Mouse (Mus musculus): ENCODE measurements around the gene Commd2.

Commd2 gene

GRCm38 (mm10) chr3:57651231-57651864 is at the start of gene Commd2:
Gene Commd2 (minus strand): TSS chr3:57651715.
- DNase-seq = peak; percentile 70 to 89

GRCm38 (mm10) chr3:57696779-57697178 is 45.3 kb upstream of the Commd2 start:
- DNase-seq = no peak

GRCm38 (mm10) chr3:57696249-57696648 is 44.7 kb upstream of the Commd2 start:
- no peak for DNase-seq

GRCm38 (mm10) chr3:57692719-57693118 is 41.2 kb upstream of the Commd2 start, which contains the start of gene Ankub1:
Gene Ankub1 (minus strand): TSS chr3:57692799.
- no peak for DNase-seq

- no peak for DNase-seq
Observed at GRCm38 (mm10) chr3:57691772-57692171, 40.3 kb upstream of the Commd2 start.

- DNase-seq = no peak
Observed at GRCm38 (mm10) chr3:57677786-57678185, 26.3 kb upstream of the Commd2 start.

GRCm38 (mm10) chr3:57674075-57674474 is 22.6 kb upstream of the Commd2 start:
- DNase-seq = no peak

GRCm38 (mm10) chr3:57673586-57673985 is 22.1 kb upstream of the Commd2 start:
- peak; percentile 56 to 62 for DNase-seq

- DNase-seq = peak in 1 of 2 experiments; percentile 54
Observed at GRCm38 (mm10) chr3:57667054-57667723, 15.7 kb upstream of the Commd2 start.

- no peak for DNase-seq
Observed at GRCm38 (mm10) chr3:57665880-57666279, 14.4 kb upstream of the Commd2 start.

GRCm38 (mm10) chr3:57664682-57665081 is 13.2 kb upstream of the Commd2 start:
- DNase-seq = no peak

GRCm38 (mm10) chr3:57663731-57664130 is 12.2 kb upstream of the Commd2 start:
- DNase-seq = peak in 1 of 2 experiments; percentile 27

- no peak for DNase-seq
Observed at GRCm38 (mm10) chr3:57658608-57659007, 7.1 kb upstream of the Commd2 start.

- no peak for DNase-seq
Observed at GRCm38 (mm10) chr3:57653646-57654045, 2.1 kb upstream of the Commd2 start.

- no peak for DNase-seq
Observed at GRCm38 (mm10) chr3:57652485-57652884, 970 bp upstream of the Commd2 start.

- DNase-seq = no peak
Observed at GRCm38 (mm10) chr3:57651865-57652259, 347 bp upstream of the Commd2 start.

GRCm38 (mm10) chr3:57643191-57643590 is 8.3 kb downstream of the Commd2 start:
- no peak for DNase-seq

- no peak for DNase-seq
Observed at GRCm38 (mm10) chr3:57637596-57637995, 13.9 kb downstream of the Commd2 start.

- no peak for DNase-seq
Observed at GRCm38 (mm10) chr3:57634763-57635487, 16.6 kb downstream of the Commd2 start.

GRCm38 (mm10) chr3:57626954-57627513 is 24.5 kb downstream of the Commd2 start:
- DNase-seq = no peak

GRCm38 (mm10) chr3:57625275-57625997 is 26.1 kb downstream of the Commd2 start:
- DNase-seq = peak in 1 of 2 experiments; percentile 39

GRCm38 (mm10) chr3:57619718-57620117 is 31.8 kb downstream of the Commd2 start:
- DNase-seq = no peak

GRCm38 (mm10) chr3:57615652-57616051 is 35.9 kb downstream of the Commd2 start:
- DNase-seq = no peak
